Mouse (Mus musculus) hindbrain, embryonic 13.5 days (tissue): ENCODE results near the gene Btbd16. TPM values are rescaled to one million over a fixed set of nuclear protein-coding genes. Genes with fewer than 3 reads are reported as not detected.

ENCODE experiments used
- ATAC-seq: fragments of 200-750 bp; cut with Nextera tagmentation; 2 replicates; pipeline ENCODE4 v1.8.0; 2017; ENCODE audit warnings: moderate TSS enrichment; ENCODE audit not compliant: low FRiP score
- H3K27ac ChIP-seq: fragments of 300-500 bp; sonication (generic); 2 replicates; pipeline ENCODE4 v1.5.1; 2015; ENCODE audit warnings: inconsistent platforms, mild to moderate bottlenecking, moderate library complexity
- H3K27me3 ChIP-seq: fragments of 300-500 bp; sonication (generic); 2 replicates; pipeline ENCODE4 v1.6.1; 2015; ENCODE audit warnings: mild to moderate bottlenecking, inconsistent platforms
- H3K36me3 ChIP-seq: fragments of 300-500 bp; sonication (generic); 2 replicates; pipeline ENCODE4 v1.6.1; 2015; ENCODE audit warnings: mild to moderate bottlenecking, inconsistent platforms
- H3K4me1 ChIP-seq: fragments of 300-500 bp; sonication (generic); replicated peaks from 2 replicates; pipeline ENCODE4 v1.6.1; 2015; ENCODE audit warnings: inconsistent platforms
- H3K4me2 ChIP-seq: fragments of 300-500 bp; sonication (generic); 2 replicates; pipeline ENCODE4 v1.6.1; 2015; ENCODE audit warnings: inconsistent platforms, mild to moderate bottlenecking, moderate library complexity
- H3K4me3 ChIP-seq: fragments of 300-500 bp; sonication (generic); 2 replicates; pipeline ENCODE4 v1.5.1; 2015; ENCODE audit warnings: mild to moderate bottlenecking, inconsistent platforms
- H3K9ac ChIP-seq: fragments of 300-500 bp; sonication (generic); 2 replicates; pipeline ENCODE4 v1.6.1; 2015; ENCODE audit warnings: mild to moderate bottlenecking, inconsistent platforms
- H3K9me3 ChIP-seq: fragments of 300-500 bp; sonication (generic); 2 replicates; pipeline ENCODE4 v1.6.1; 2016; ENCODE audit warnings: inconsistent platforms
- WGBS: fragments of 180-500 bp; shearing (Covaris S2); methylation state at CpG from one replicate; pipeline ENCODE4 v1.1.7; 2015; 5-methylcytosine and 5-hydroxymethylcytosine counted together
- polyA plus RNA-seq: library from polyadenylated mRNA; unstranded; fragments of >200 nt; fragmentation: Nextera tagmentation; extraction: Ambion mirVana; gene quantifications from 2 replicates; pipeline ENCODE4 v1.2.1, GENCODE M21; 2015

Btbd16 gene
- polyA plus RNA-seq, 1 experiment from 2014 or later, result 0.16 TPM

GRCm38 (mm10) chr7:130803251-130803825 is 29.5 kb downstream of the Btbd16 start:
- Histone ChIP-seq H3K9me3 (no peaks in the 10 kb centered on the region), H3K9ac (no peak overlapping the region), H3K36me3 (no peaks in the 10 kb centered on the region), H3K4me3 (no peak overlapping the region), H3K27me3 (no peaks in the 10 kb centered on the region), H3K4me2 (no peak overlapping the region), H3K4me1 (no peaks in the 10 kb centered on the region), H3K27ac (no peak overlapping the region)
- WGBS, result 73% methylated on average over 8 of the region's 8 CpGs
- ATAC-seq, result no peak

- no peak overlapping the region for H3K27ac ChIP-seq
- no peak overlapping the region for H3K4me3 ChIP-seq
- no peaks in the 10 kb centered on the region for H3K9me3 ChIP-seq
- no peak overlapping the region for H3K4me2 ChIP-seq
- H3K27me3 ChIP-seq, result no peaks in the 10 kb centered on the region
- no peaks in the 10 kb centered on the region for H3K36me3 ChIP-seq
- H3K4me1 ChIP-seq, result no peaks in the 10 kb centered on the region
- no peak for ATAC-seq
- 82% methylated on average over 5 of the region's 5 CpGs for WGBS
- H3K9ac ChIP-seq, result no peak overlapping the region
Measured at GRCm38 (mm10) chr7:130804991-130805390, 31.1 kb downstream of the Btbd16 start.

GRCm38 (mm10) chr7:130807749-130808148 is 33.9 kb downstream of the Btbd16 start:
- Histone ChIP-seq H3K9me3 (no peaks in the 10 kb centered on the region), H3K9ac (no peak overlapping the region), H3K4me3 (no peak overlapping the region), H3K27me3 (no peaks in the 10 kb centered on the region), H3K36me3 (no peaks in the 10 kb centered on the region), H3K4me2 (no peak overlapping the region), H3K27ac (no peak overlapping the region), H3K4me1 (no peaks in the 10 kb centered on the region)
- ATAC-seq, result no peak
- WGBS, result 74% methylated on average over 8 of the region's 8 CpGs

- H3K9ac ChIP-seq, result no peak overlapping the region
- H3K4me1 ChIP-seq, result no peaks in the 10 kb centered on the region
- no peaks in the 10 kb centered on the region for H3K36me3 ChIP-seq
- H3K27me3 ChIP-seq, result no peaks in the 10 kb centered on the region
- no peak overlapping the region for H3K4me3 ChIP-seq
- no peaks in the 10 kb centered on the region for H3K9me3 ChIP-seq
- WGBS, result 78% methylated on average over 6 of the region's 6 CpGs
- H3K4me2 ChIP-seq, result no peak overlapping the region
- no peak overlapping the region for H3K27ac ChIP-seq
- ATAC-seq, result no peak
Measured at GRCm38 (mm10) chr7:130808694-130809093, 34.8 kb downstream of the Btbd16 start.

GRCm38 (mm10) chr7:130810238-130810637 is 36.4 kb downstream of the Btbd16 start:
- Histone ChIP-seq H3K36me3 (no peaks in the 10 kb centered on the region), H3K9me3 (no peaks in the 10 kb centered on the region), H3K4me2 (no peak overlapping the region), H3K4me1 (no peaks in the 10 kb centered on the region), H3K4me3 (no peak overlapping the region), H3K27ac (no peak overlapping the region), H3K9ac (no peak overlapping the region), H3K27me3 (no peaks in the 10 kb centered on the region)
- no peak for ATAC-seq
- 85% methylated on average over 4 of the region's 4 CpGs for WGBS

GRCm38 (mm10) chr7:130812407-130812806 is 38.5 kb downstream of the Btbd16 start:
- Histone ChIP-seq H3K9ac (no peak overlapping the region), H3K27me3 (no peaks in the 10 kb centered on the region), H3K27ac (no peak overlapping the region), H3K4me2 (no peak overlapping the region), H3K4me1 (no peaks in the 10 kb centered on the region), H3K36me3 (no peaks in the 10 kb centered on the region), H3K9me3 (no peaks in the 10 kb centered on the region), H3K4me3 (no peak overlapping the region)
- WGBS, result 41% methylated on average over 16 of the region's 16 CpGs
- no peak for ATAC-seq

GRCm38 (mm10) chr7:130815601-130816000 is 41.7 kb downstream of the Btbd16 start:
- Histone ChIP-seq H3K4me2 (no peak overlapping the region), H3K36me3 (no peaks in the 10 kb centered on the region), H3K27me3 (no peaks in the 10 kb centered on the region), H3K27ac (no peak overlapping the region), H3K4me3 (no peak overlapping the region), H3K9ac (no peak overlapping the region), H3K9me3 (no peaks in the 10 kb centered on the region), H3K4me1 (no peaks in the 10 kb centered on the region)
- WGBS, result 95% methylated on average over 10 of the region's 10 CpGs
- no peak for ATAC-seq

GRCm38 (mm10) chr7:130816243-130816642 is 42.4 kb downstream of the Btbd16 start:
- 92% methylated on average over 7 of the region's 7 CpGs for WGBS
- ATAC-seq, result no peak

GRCm38 (mm10) chr7:130818813-130819212 is 44.9 kb downstream of the Btbd16 start:
- no peak overlapping the region for H3K27ac ChIP-seq
- 81% methylated on average over 5 of the region's 5 CpGs for WGBS
- H3K4me2 ChIP-seq, result no peak overlapping the region
- no peaks in the 10 kb centered on the region for H3K9me3 ChIP-seq
- H3K4me3 ChIP-seq, result no peak overlapping the region
- H3K9ac ChIP-seq, result no peak overlapping the region
- no peak for ATAC-seq
- H3K27me3 ChIP-seq, result no peaks in the 10 kb centered on the region
- H3K36me3 ChIP-seq, result no peaks in the 10 kb centered on the region
- no peaks in the 10 kb centered on the region for H3K4me1 ChIP-seq

More at GRCm38 (mm10) chr7:130816243-130816642, 42.4 kb downstream of the Btbd16 start:
- Histone ChIP-seq H3K4me1 (no peaks in the 10 kb centered on the region), H3K9ac (no peak overlapping the region), H3K27ac (no peak overlapping the region), H3K36me3 (no peaks in the 10 kb centered on the region), H3K9me3 (no peaks in the 10 kb centered on the region), H3K4me3 (no peak overlapping the region), H3K27me3 (no peaks in the 10 kb centered on the region), H3K4me2 (no peak overlapping the region)

- Histone ChIP-seq H3K27ac (no peak overlapping the region), H3K9ac (no peak overlapping the region), H3K9me3 (no peaks in the 10 kb centered on the region), H3K27me3 (0 out of 2 replicates have a peak, but pooled peaks cover under 1% of the 10 kb centered on the region), H3K4me2 (no peak overlapping the region), H3K4me3 (no peak overlapping the region), H3K36me3 (no peaks in the 10 kb centered on the region), H3K4me1 (no peaks in the 10 kb centered on the region)
- no peak for ATAC-seq
- WGBS, result 74% methylated on average over 10 of the region's 10 CpGs
Measured at GRCm38 (mm10) chr7:130819624-130820023, 45.8 kb downstream of the Btbd16 start.

- H3K4me3 ChIP-seq, result no peak overlapping the region
- H3K4me1 ChIP-seq, result no peaks in the 10 kb centered on the region
- 0 out of 2 replicates have a peak, but pooled peaks cover 3% of the 10 kb centered on the region for H3K27me3 ChIP-seq
- ATAC-seq, result no peak
- no peak overlapping the region for H3K9ac ChIP-seq
- no peaks in the 10 kb centered on the region for H3K9me3 ChIP-seq
- WGBS, result 81% methylated on average over 9 of the region's 9 CpGs
- no peaks in the 10 kb centered on the region for H3K36me3 ChIP-seq
- no peak overlapping the region for H3K27ac ChIP-seq
- no peak overlapping the region for H3K4me2 ChIP-seq
Measured at GRCm38 (mm10) chr7:130823992-130824391, 50.1 kb downstream of the Btbd16 start.

- Histone ChIP-seq H3K4me1 (no peaks in the 10 kb centered on the region), H3K27ac (no peak overlapping the region), H3K4me2 (no peak overlapping the region), H3K36me3 (no peaks in the 10 kb centered on the region), H3K4me3 (no peak overlapping the region), H3K27me3 (0 out of 2 replicates have a peak, but pooled peaks cover 3% of the 10 kb centered on the region), H3K9me3 (no peaks in the 10 kb centered on the region), H3K9ac (no peak overlapping the region)
- no peak for ATAC-seq
- 75% methylated on average over 3 of the region's 3 CpGs for WGBS
Measured at GRCm38 (mm10) chr7:130826343-130826742, 52.5 kb downstream of the Btbd16 start.

GRCm38 (mm10) chr7:130827431-130827830 is 53.6 kb downstream of the Btbd16 start:
- no peaks in the 10 kb centered on the region for H3K36me3 ChIP-seq
- 56% methylated on average over 3 of the region's 3 CpGs for WGBS
- no peaks in the 10 kb centered on the region for H3K4me1 ChIP-seq
- ATAC-seq, result no peak
- no peaks in the 10 kb centered on the region for H3K9me3 ChIP-seq
- no peak overlapping the region for H3K4me2 ChIP-seq
- H3K27ac ChIP-seq, result no peak overlapping the region
- 0 out of 2 replicates have a peak, but pooled peaks cover 6% of the 10 kb centered on the region for H3K27me3 ChIP-seq
- no peak overlapping the region for H3K4me3 ChIP-seq
- no peak overlapping the region for H3K9ac ChIP-seq
